Mouse (Mus musculus): ENCODE results near the gene Fbxw7. TPM values are rescaled to one million over a fixed set of nuclear protein-coding genes. Genes with fewer than 3 reads are reported as not detected.

The Fbxw7 gene
- polyA plus RNA-seq, 1 experiment: not detected

GRCm38 (mm10) chr3:85005257-85005656 lies 190.2 kb downstream of the Fbxw7 start:
- 81% methylated on average over 2 of the region's 2 CpGs for WGBS
- Histone ChIP-seq H3K4me1 (ENCODE audit: control insufficient read depth, insufficient read depth, low read length) (peaks cover 3% of the 10 kb centered on the region; the same call in 1 of the 2 replicates), H3K27ac (ENCODE audit: insufficient read depth, low read depth, low read length) (no peak overlapping the region), H3K4me3 (ENCODE audit: insufficient read depth, low read depth, low read length) (no peak overlapping the region)
- TF ChIP-seq CTCF (IDR thresholded peaks at IDR 0.05; ENCODE audit: insufficient read depth, low read depth, low read length): no peak
- TF ChIP-seq POLR2A (IDR thresholded peaks at IDR 0.05; ENCODE audit: insufficient read depth, low read depth, low read length): no peak

- 62% methylated on average over 6 of the region's 6 CpGs for WGBS
- no peak overlapping the region for H3K27ac ChIP-seq (ENCODE audit: insufficient read depth, low read depth, low read length)
- TF ChIP-seq POLR2A (IDR thresholded peaks at IDR 0.05; ENCODE audit: insufficient read depth, low read depth, low read length) (no peak), CTCF (IDR thresholded peaks at IDR 0.05; ENCODE audit: insufficient read depth, low read depth, low read length) (no peak)
Measured at GRCm38 (mm10) chr3:85012889-85013288, 197.8 kb downstream of the Fbxw7 start.

GRCm38 (mm10) chr3:85015667-85016066 lies 200.6 kb downstream of the Fbxw7 start:
- WGBS: 41% methylated on average over 9 of the region's 9 CpGs
- Histone ChIP-seq H3K4me3 (ENCODE audit: insufficient read depth, low read depth, low read length) (no peak overlapping the region), H3K4me1 (ENCODE audit: control insufficient read depth, insufficient read depth, low read length) (peaks cover 11% of the 10 kb centered on the region), H3K27ac (ENCODE audit: insufficient read depth, low read depth, low read length) (peak overlapping the region; percentile 47; the same call in 1 of the 2 replicates)
- TF ChIP-seq POLR2A (IDR thresholded peaks at IDR 0.05; ENCODE audit: insufficient read depth, low read depth, low read length): no peak
- no peak for TF ChIP-seq CTCF (IDR thresholded peaks at IDR 0.05; ENCODE audit: insufficient read depth, low read depth, low read length)

More at GRCm38 (mm10) chr3:85012889-85013288, 197.8 kb downstream of the Fbxw7 start:
- no peak overlapping the region for H3K4me3 ChIP-seq (ENCODE audit: insufficient read depth, low read depth, low read length)
- peaks cover 9% of the 10 kb centered on the region for H3K4me1 ChIP-seq (ENCODE audit: control insufficient read depth, insufficient read depth, low read length)

- H3K27ac ChIP-seq (ENCODE audit: insufficient read depth, low read depth, low read length): 0 out of 2 replicates have a peak overlapping the region, but pooled peaks have one; percentile 4
- peaks cover 28% of the 10 kb centered on the region for H3K4me1 ChIP-seq (ENCODE audit: control insufficient read depth, insufficient read depth, low read length)
- no peak overlapping the region for H3K4me3 ChIP-seq (ENCODE audit: insufficient read depth, low read depth, low read length)
- no peak for TF ChIP-seq POLR2A (IDR thresholded peaks at IDR 0.05; ENCODE audit: insufficient read depth, low read depth, low read length)
Measured at GRCm38 (mm10) chr3:85020137-85020536, 205.1 kb downstream of the Fbxw7 start.

GRCm38 (mm10) chr3:85021816-85022215 lies 206.7 kb downstream of the Fbxw7 start:
- WGBS: 94% methylated on average over 6 of the region's 6 CpGs

GRCm38 (mm10) chr3:85022800-85023199 lies 207.7 kb downstream of the Fbxw7 start:
- 45% methylated on average over 11 of the region's 11 CpGs for WGBS
- Histone ChIP-seq H3K4me1 (ENCODE audit: control insufficient read depth, insufficient read depth, low read length) (peaks cover 27% of the 10 kb centered on the region), H3K27ac (ENCODE audit: insufficient read depth, low read depth, low read length) (no peak overlapping the region), H3K4me3 (ENCODE audit: insufficient read depth, low read depth, low read length) (no peak overlapping the region)
- TF ChIP-seq CTCF (IDR thresholded peaks at IDR 0.05; ENCODE audit: insufficient read depth, low read depth, low read length): no peak
- no peak for TF ChIP-seq POLR2A (IDR thresholded peaks at IDR 0.05; ENCODE audit: insufficient read depth, low read depth, low read length)

More at GRCm38 (mm10) chr3:85021816-85022215, 206.7 kb downstream of the Fbxw7 start:
- no peak overlapping the region for H3K27ac ChIP-seq (ENCODE audit: insufficient read depth, low read depth, low read length)
- peaks cover 27% of the 10 kb centered on the region for H3K4me1 ChIP-seq (ENCODE audit: control insufficient read depth, insufficient read depth, low read length)
- no peak overlapping the region for H3K4me3 ChIP-seq (ENCODE audit: insufficient read depth, low read depth, low read length)
- TF ChIP-seq POLR2A (IDR thresholded peaks at IDR 0.05; ENCODE audit: insufficient read depth, low read depth, low read length) (no peak), CTCF (IDR thresholded peaks at IDR 0.05; ENCODE audit: insufficient read depth, low read depth, low read length) (no peak)

- 71% methylated on average over 2 of the region's 2 CpGs for WGBS
- peak overlapping the region; percentile 90 for H3K27ac ChIP-seq (ENCODE audit: insufficient read depth, low read depth, low read length)
- H3K4me3 ChIP-seq (ENCODE audit: insufficient read depth, low read depth, low read length): no peak overlapping the region
- peaks cover 27% of the 10 kb centered on the region for H3K4me1 ChIP-seq (ENCODE audit: control insufficient read depth, insufficient read depth, low read length)
- TF ChIP-seq CTCF (IDR thresholded peaks at IDR 0.05; ENCODE audit: insufficient read depth, low read depth, low read length) (no peak), POLR2A (IDR thresholded peaks at IDR 0.05; ENCODE audit: insufficient read depth, low read depth, low read length) (no peak)
Measured at GRCm38 (mm10) chr3:85024237-85024636, 209.2 kb downstream of the Fbxw7 start.

- H3K4me1 ChIP-seq (ENCODE audit: control insufficient read depth, insufficient read depth, low read length): peaks cover 27% of the 10 kb centered on the region
- TF ChIP-seq CTCF (IDR thresholded peaks at IDR 0.05; ENCODE audit: insufficient read depth, low read depth, low read length): no peak
- TF ChIP-seq POLR2A (IDR thresholded peaks at IDR 0.05; ENCODE audit: insufficient read depth, low read depth, low read length): no peak
- H3K4me3 ChIP-seq (ENCODE audit: insufficient read depth, low read depth, low read length): no peak overlapping the region
- 17% methylated on average over 6 of the region's 6 CpGs for WGBS
- peak overlapping the region; percentile 90 for H3K27ac ChIP-seq (ENCODE audit: insufficient read depth, low read depth, low read length)
Measured at GRCm38 (mm10) chr3:85024817-85025705, 210.0 kb downstream of the Fbxw7 start.

Other genes starting within 250 kb of the Fbxw7 start
- not detected in 2 replicates for gene Arfip1, start 232.6 kb upstream of the Fbxw7 start, polyA plus RNA-seq (2012; ENCODE audit: insufficient read depth, insufficient read length, low replicate concordance, missing spikeins)
- gene Tigd4, start 221.7 kb upstream of the Fbxw7 start, polyA plus RNA-seq (2012; ENCODE audit: insufficient read depth, insufficient read length, low replicate concordance, missing spikeins): not detected in 2 replicates
- gene Tmem154, start 149.1 kb upstream of the Fbxw7 start, polyA plus RNA-seq (2012; ENCODE audit: insufficient read depth, insufficient read length, low replicate concordance, missing spikeins): not detected in 2 replicates

All from olfactory bulb, adult 2 months (tissue).